Mouse (Mus musculus): ENCODE measurements around the gene Ptprt. TPM values are rescaled to one million over a fixed set of nuclear protein-coding genes. Genes with fewer than 3 reads are reported as not detected.

Ptprt gene
- total and polyA plus RNA-seq, 3 experiments, result not detected

- H3K9ac ChIP-seq (ENCODE audit: control insufficient read depth, low read depth, low read length, poor library complexity, severe bottlenecking), result no peak overlapping the region
- no peaks in the 10 kb centered on the region for H3K9me3 ChIP-seq (replicated peaks; ENCODE audit: insufficient read depth, low read length)
- H3K4me3 ChIP-seq (ENCODE audit: control insufficient read depth in 1 of 2, insufficient read depth in 1 of 2, low read depth in 2 of 2, low read length in 2 of 2), result no peak overlapping the region
- no peak for DNase-seq (ENCODE audit: low read depth, low spot score)
- TF ChIP-seq MAFK (IDR thresholded peaks at IDR 0.05; ENCODE audit: borderline replicate concordance, low read depth, low read length) (no peak), EP300 (IDR thresholded peaks at IDR 0.05; ENCODE audit: low read depth in 1 of 2, low read length in 2 of 2) (no peak), ELF1 (IDR thresholded peaks at IDR 0.05; ENCODE audit: low read depth, low read length) (no peak), ZC3H11A (IDR thresholded peaks at IDR 0.05; ENCODE audit: low read depth, low read length) (no peak), POLR2A (IDR thresholded peaks at IDR 0.05; ENCODE audit: control insufficient read depth in 1 of 2, insufficient read depth in 1 of 2, low read depth in 1 of 2, low read length in 2 of 2, poor library complexity in 1 of 2) (no peak), BHLHE40 (IDR thresholded peaks at IDR 0.05; ENCODE audit: borderline replicate concordance, low read depth, low read length) (no peak), NELFE (IDR thresholded peaks at IDR 0.05; ENCODE audit: low read depth, low read length) (no peak), RAD21 (IDR thresholded peaks at IDR 0.05; ENCODE audit: low read depth, low read length) (no peak), GABPA (IDR thresholded peaks at IDR 0.05; ENCODE audit: low read depth, low read length) (no peak), MYB (IDR thresholded peaks at IDR 0.05; ENCODE audit: low read depth, low read length) (no peak), ETS1 (IDR thresholded peaks at IDR 0.05; ENCODE audit: low read depth, low read length) (no peak), RCOR1 (IDR thresholded peaks at IDR 0.05; ENCODE audit: low read depth, low read length) (no peak), POLR2AphosphoS5 (IDR thresholded peaks at IDR 0.05; ENCODE audit: borderline replicate concordance, low read depth, low read length) (no peak), SIN3A (IDR thresholded peaks at IDR 0.05; ENCODE audit: low read length) (no peak), ZKSCAN1 (IDR thresholded peaks at IDR 0.05; ENCODE audit: low read depth, low read length) (no peak), MAZ (IDR thresholded peaks at IDR 0.05; ENCODE audit: low read depth, low read length) (no peak), GATA1 (IDR thresholded peaks at IDR 0.05; ENCODE audit: low read depth, low read length) (no peak), USF2 (IDR thresholded peaks at IDR 0.05; ENCODE audit: borderline replicate concordance in 1 of 2, insufficient read depth in 1 of 2, low read depth in 1 of 2, low read length in 2 of 2) (no peak), TAL1 (IDR thresholded peaks at IDR 0.05; ENCODE audit: low read length) (no peak), HCFC1 (IDR thresholded peaks at IDR 0.05; ENCODE audit: low read depth, low read length) (no peak)
- no peaks in the 10 kb centered on the region for H3K27me3 ChIP-seq (ENCODE audit: control insufficient read depth in 1 of 2, insufficient read depth in 2 of 2, low read length in 2 of 2)
- no peaks in the 10 kb centered on the region for H3K36me3 ChIP-seq (ENCODE audit: control insufficient read depth in 1 of 2, insufficient read depth in 2 of 2, low read length in 2 of 2)
- no peak overlapping the region for H3K27ac ChIP-seq (ENCODE audit: control insufficient read depth, low read depth, low read length)
- no peaks in the 10 kb centered on the region for H3K4me1 ChIP-seq (ENCODE audit: control insufficient read depth in 1 of 2, insufficient read depth in 2 of 2, low read length in 2 of 2)
- H3K79me2 ChIP-seq (ENCODE audit: control insufficient read depth, insufficient read depth, low read length, poor library complexity), result no peaks in the 10 kb centered on the region
These were observed 156.1 kb downstream of the Ptprt start for GRCm38 (mm10) chr2:162504850-162505249.

- H3K4me3 ChIP-seq (ENCODE audit: control insufficient read depth in 1 of 2, insufficient read depth in 1 of 2, low read depth in 2 of 2, low read length in 2 of 2), result no peak overlapping the region
- DNase-seq (ENCODE audit: low read depth, low spot score), result no peak
- no peak for TF ChIP-seq E2F4 (IDR thresholded peaks at IDR 0.05; ENCODE audit: borderline replicate concordance, low read depth, low read length)
- no peak for TF ChIP-seq TBP (IDR thresholded peaks at IDR 0.05; ENCODE audit: low read depth, low read length)
- TF ChIP-seq RAD21 (IDR thresholded peaks at IDR 0.05; ENCODE audit: low read depth, low read length), result no peak
- no peak for TF ChIP-seq CHD1 (IDR thresholded peaks at IDR 0.05; ENCODE audit: low read depth, low read length)
- no peak for TF ChIP-seq ETS1 (IDR thresholded peaks at IDR 0.05; ENCODE audit: low read depth, low read length)
- H3K9ac ChIP-seq (ENCODE audit: control insufficient read depth, low read depth, low read length, poor library complexity, severe bottlenecking), result no peak overlapping the region
- no peaks in the 10 kb centered on the region for H3K4me1 ChIP-seq (ENCODE audit: control insufficient read depth in 1 of 2, insufficient read depth in 2 of 2, low read length in 2 of 2)
- H3K36me3 ChIP-seq (ENCODE audit: control insufficient read depth in 1 of 2, insufficient read depth in 2 of 2, low read length in 2 of 2), result no peaks in the 10 kb centered on the region
- no peaks in the 10 kb centered on the region for H3K79me2 ChIP-seq (ENCODE audit: control insufficient read depth, insufficient read depth, low read length, poor library complexity)
- no peaks in the 10 kb centered on the region for H3K27me3 ChIP-seq (ENCODE audit: control insufficient read depth in 1 of 2, insufficient read depth in 2 of 2, low read length in 2 of 2)
- H3K9me3 ChIP-seq (replicated peaks; ENCODE audit: insufficient read depth, low read length), result no peaks in the 10 kb centered on the region
- no peak overlapping the region for H3K27ac ChIP-seq (ENCODE audit: control insufficient read depth, low read depth, low read length)
These were observed 161.4 kb downstream of the Ptprt start for GRCm38 (mm10) chr2:162499501-162499915.
